Mouse (Mus musculus): Measurements from ENCODE around the gene Ptprg.

- TF ChIP-seq CTCF (IDR thresholded peaks at IDR 0.05; ENCODE audit: low read depth) (no peak), EP300 (IDR thresholded peaks at IDR 0.05; ENCODE audit: low read depth) (no peak)
Measured at GRCm38 (mm10) chr14:11590387-11590786, 37.1 kb downstream of the Ptprg start.
